Mouse (Mus musculus): Measurements from ENCODE around the gene Myl4. TPM values are rescaled to one million over a fixed set of nuclear protein-coding genes. Genes with fewer than 3 reads are reported as not detected.

Myl4 gene
- polyA plus RNA-seq, 1 experiment from 2014 or later: 6.2 TPM

GRCm38 (mm10) chr11:104600675-104601074, 50.2 kb downstream of the Myl4 start:
- Histone ChIP-seq H3K36me3 (ENCODE audit: control insufficient read depth, insufficient read depth, low read length) (no peaks in the 10 kb centered on the region), H3K4me2 (ENCODE audit: low read length) (no peak overlapping the region), H3K27me3 (replicated peaks; ENCODE audit: control insufficient read depth, insufficient read depth, low read length) (no peaks in the 10 kb centered on the region), H3K4me1 (replicated peaks; ENCODE audit: control insufficient read depth, insufficient read depth, low read length) (no peaks in the 10 kb centered on the region), H3K4me3 (ENCODE audit: low read depth, low read length) (no peak overlapping the region), H3K9me3 (ENCODE audit: control insufficient read depth, low read length) (no peaks in the 10 kb centered on the region), H3K9ac (ENCODE audit: low read length) (no peak overlapping the region), H3K27ac (ENCODE audit: low read depth) (no peak overlapping the region)
- ATAC-seq (replicated peaks; ENCODE audit: low FRiP score, low TSS enrichment, low read depth) (no peak), DNase-seq (ENCODE audit: low spot score) (no peak)
- WGBS: 63% methylated on average over 4 of the region's 4 CpGs

- ATAC-seq (replicated peaks; ENCODE audit: low FRiP score, low TSS enrichment, low read depth) (no peak), DNase-seq (ENCODE audit: low spot score) (no peak)
- H3K4me3 ChIP-seq (ENCODE audit: low read depth, low read length): no peak overlapping the region
- no peaks in the 10 kb centered on the region for H3K36me3 ChIP-seq (ENCODE audit: control insufficient read depth, insufficient read depth, low read length)
- no peak overlapping the region for H3K27ac ChIP-seq (ENCODE audit: low read depth)
- no peak overlapping the region for H3K4me2 ChIP-seq (ENCODE audit: low read length)
- 67% methylated on average over 6 of the region's 6 CpGs for WGBS
- H3K4me1 ChIP-seq (replicated peaks; ENCODE audit: control insufficient read depth, insufficient read depth, low read length): 0 out of 2 replicates have a peak, but pooled peaks cover 6% of the 10 kb centered on the region
- no peaks in the 10 kb centered on the region for H3K27me3 ChIP-seq (replicated peaks; ENCODE audit: control insufficient read depth, insufficient read depth, low read length)
- H3K9ac ChIP-seq (ENCODE audit: low read length): no peak overlapping the region
- no peaks in the 10 kb centered on the region for H3K9me3 ChIP-seq (ENCODE audit: control insufficient read depth, low read length)
Observed at GRCm38 (mm10) chr11:104604192-104604591, 53.7 kb downstream of the Myl4 start.

- Histone ChIP-seq H3K4me3 (ENCODE audit: low read depth, low read length) (peak within 1 kb of the TSS; percentile 50), H3K9me3 (ENCODE audit: control insufficient read depth, low read length) (no peaks in the 10 kb centered on the region), H3K4me1 (replicated peaks; ENCODE audit: control insufficient read depth, insufficient read depth, low read length) (0 out of 2 replicates have a peak, but pooled peaks cover 6% of the 10 kb centered on the region), H3K27me3 (replicated peaks; ENCODE audit: control insufficient read depth, insufficient read depth, low read length) (0 out of 2 replicates have a peak, but pooled peaks cover 3% of the 10 kb centered on the region), H3K27ac (ENCODE audit: low read depth) (peak within 1 kb of the TSS; percentile 18; the same call in 1 of the 2 replicates), H3K9ac (ENCODE audit: low read length) (peak within 1 kb of the TSS; percentile 56), H3K36me3 (ENCODE audit: control insufficient read depth, insufficient read depth, low read length) (no peaks in the 10 kb centered on the region), H3K4me2 (ENCODE audit: low read length) (peak within 1 kb of the TSS; percentile 82)
- DNase-seq (ENCODE audit: low spot score) (peak; percentile 89), ATAC-seq (replicated peaks; ENCODE audit: low FRiP score, low TSS enrichment, low read depth) (peak; percentile 86)
- under 1% methylated on average over 44 of the region's 51 CpGs for WGBS
Observed at GRCm38 (mm10) chr11:104607491-104608245, 57.2 kb downstream of the Myl4 start, which contains the start of gene Itgb3. Gene Itgb3, plus strand, starts transcription at chr11:104608000.

- no peaks in the 10 kb centered on the region for H3K36me3 ChIP-seq (ENCODE audit: control insufficient read depth, insufficient read depth, low read length)
- 2% methylated on average over 23 of the region's 23 CpGs for WGBS
- H3K4me3 ChIP-seq (ENCODE audit: low read depth, low read length): peak overlapping the region; percentile 50
- 0 out of 2 replicates have a peak, but pooled peaks cover 6% of the 10 kb centered on the region for H3K4me1 ChIP-seq (replicated peaks; ENCODE audit: control insufficient read depth, insufficient read depth, low read length)
- DNase-seq (ENCODE audit: low spot score) (no peak), ATAC-seq (replicated peaks; ENCODE audit: low FRiP score, low TSS enrichment, low read depth) (peak; percentile 51; the same call in 1 of the 2 replicates)
- H3K4me2 ChIP-seq (ENCODE audit: low read length): peak overlapping the region; percentile 82
- H3K9me3 ChIP-seq (ENCODE audit: control insufficient read depth, low read length): no peaks in the 10 kb centered on the region
- H3K27me3 ChIP-seq (replicated peaks; ENCODE audit: control insufficient read depth, insufficient read depth, low read length): 0 out of 2 replicates have a peak, but pooled peaks cover 3% of the 10 kb centered on the region
- H3K27ac ChIP-seq (ENCODE audit: low read depth): peak overlapping the region; percentile 18; the same call in 1 of the 2 replicates
- H3K9ac ChIP-seq (ENCODE audit: low read length): peak overlapping the region; percentile 56
Observed at GRCm38 (mm10) chr11:104608249-104608920, 57.9 kb downstream of the Myl4 start.

GRCm38 (mm10) chr11:104609033-104609684, 58.7 kb downstream of the Myl4 start:
- ATAC-seq (replicated peaks; ENCODE audit: low FRiP score, low TSS enrichment, low read depth) (no peak), DNase-seq (ENCODE audit: low spot score) (no peak)
- Histone ChIP-seq H3K4me2 (ENCODE audit: low read length) (peak overlapping the region; percentile 0), H3K4me3 (ENCODE audit: low read depth, low read length) (no peak overlapping the region), H3K27ac (ENCODE audit: low read depth) (no peak overlapping the region), H3K36me3 (ENCODE audit: control insufficient read depth, insufficient read depth, low read length) (no peaks in the 10 kb centered on the region), H3K9me3 (ENCODE audit: control insufficient read depth, low read length) (no peaks in the 10 kb centered on the region), H3K4me1 (replicated peaks; ENCODE audit: control insufficient read depth, insufficient read depth, low read length) (0 out of 2 replicates have a peak, but pooled peaks cover 6% of the 10 kb centered on the region), H3K27me3 (replicated peaks; ENCODE audit: control insufficient read depth, insufficient read depth, low read length) (0 out of 2 replicates have a peak, but pooled peaks cover 3% of the 10 kb centered on the region), H3K9ac (ENCODE audit: low read length) (no peak overlapping the region)
- WGBS: 68% methylated on average over 6 of the region's 6 CpGs

- Histone ChIP-seq H3K4me1 (replicated peaks; ENCODE audit: control insufficient read depth, insufficient read depth, low read length) (0 out of 2 replicates have a peak, but pooled peaks cover 6% of the 10 kb centered on the region), H3K9ac (ENCODE audit: low read length) (no peak overlapping the region), H3K4me2 (ENCODE audit: low read length) (peak overlapping the region; percentile 0; the same call in 1 of the 2 replicates), H3K27ac (ENCODE audit: low read depth) (no peak overlapping the region), H3K36me3 (ENCODE audit: control insufficient read depth, insufficient read depth, low read length) (no peaks in the 10 kb centered on the region), H3K27me3 (replicated peaks; ENCODE audit: control insufficient read depth, insufficient read depth, low read length) (0 out of 2 replicates have a peak, but pooled peaks cover 3% of the 10 kb centered on the region), H3K9me3 (ENCODE audit: control insufficient read depth, low read length) (no peaks in the 10 kb centered on the region), H3K4me3 (ENCODE audit: low read depth, low read length) (no peak overlapping the region)
- ATAC-seq (replicated peaks; ENCODE audit: low FRiP score, low TSS enrichment, low read depth): no peak
- DNase-seq (ENCODE audit: low spot score): no peak
- WGBS: 56% methylated on average over 4 of the region's 4 CpGs
Observed at GRCm38 (mm10) chr11:104609733-104610132, 59.3 kb downstream of the Myl4 start.

GRCm38 (mm10) chr11:104611579-104612151, 61.2 kb downstream of the Myl4 start:
- 31% methylated on average over 4 of the region's 4 CpGs for WGBS
- no peaks in the 10 kb centered on the region for H3K9me3 ChIP-seq (ENCODE audit: control insufficient read depth, low read length)
- no peak overlapping the region for H3K4me2 ChIP-seq (ENCODE audit: low read length)
- H3K4me3 ChIP-seq (ENCODE audit: low read depth, low read length): no peak overlapping the region
- H3K27ac ChIP-seq (ENCODE audit: low read depth): no peak overlapping the region
- H3K36me3 ChIP-seq (ENCODE audit: control insufficient read depth, insufficient read depth, low read length): no peaks in the 10 kb centered on the region
- H3K4me1 ChIP-seq (replicated peaks; ENCODE audit: control insufficient read depth, insufficient read depth, low read length): 0 out of 2 replicates have a peak, but pooled peaks cover 7% of the 10 kb centered on the region
- no peak overlapping the region for H3K9ac ChIP-seq (ENCODE audit: low read length)
- ATAC-seq (replicated peaks; ENCODE audit: low FRiP score, low TSS enrichment, low read depth) (no peak), DNase-seq (ENCODE audit: low spot score) (no peak)
- H3K27me3 ChIP-seq (replicated peaks; ENCODE audit: control insufficient read depth, insufficient read depth, low read length): 0 out of 2 replicates have a peak, but pooled peaks cover 3% of the 10 kb centered on the region

GRCm38 (mm10) chr11:104613551-104613950, 63.1 kb downstream of the Myl4 start:
- 0 out of 2 replicates have a peak, but pooled peaks cover 5% of the 10 kb centered on the region for H3K4me1 ChIP-seq (replicated peaks; ENCODE audit: control insufficient read depth, insufficient read depth, low read length)
- 0 out of 2 replicates have a peak, but pooled peaks cover 3% of the 10 kb centered on the region for H3K27me3 ChIP-seq (replicated peaks; ENCODE audit: control insufficient read depth, insufficient read depth, low read length)
- H3K36me3 ChIP-seq (ENCODE audit: control insufficient read depth, insufficient read depth, low read length): no peaks in the 10 kb centered on the region
- H3K27ac ChIP-seq (ENCODE audit: low read depth): no peak overlapping the region
- H3K4me3 ChIP-seq (ENCODE audit: low read depth, low read length): no peak overlapping the region
- no peaks in the 10 kb centered on the region for H3K9me3 ChIP-seq (ENCODE audit: control insufficient read depth, low read length)
- WGBS: 85% methylated on average over 10 of the region's 10 CpGs
- ATAC-seq (replicated peaks; ENCODE audit: low FRiP score, low TSS enrichment, low read depth): no peak
- no peak overlapping the region for H3K9ac ChIP-seq (ENCODE audit: low read length)
- DNase-seq (ENCODE audit: low spot score): no peak
- no peak overlapping the region for H3K4me2 ChIP-seq (ENCODE audit: low read length)

Measured in intestine, embryonic 14.5 days (tissue).